Mouse (Mus musculus) heart, embryonic 15.5 days (tissue): ENCODE data around the gene Acnat2. TPM values are rescaled to one million over a fixed set of nuclear protein-coding genes. Genes with fewer than 3 reads are reported as not detected.
"Not testable (repeated sequence)": the region's sequence is repeated elsewhere in the genome, so short reads cannot be mapped to it uniquely, and the experiment has no call there.

Experiments
- ATAC-seq: fragments of 200-750 bp; cut with Nextera tagmentation; replicated peaks from 2 replicates; pipeline ENCODE4 v1.8.0; 2017; ENCODE audit warnings: low read depth, moderate TSS enrichment; ENCODE audit not compliant: insufficient number of reproducible peaks, insufficient read depth, low FRiP score
- H3K27ac ChIP-seq: fragments of 300-500 bp; sonication (generic); 2 replicates; pipeline ENCODE4 v1.5.1; 2015; ENCODE audit warnings: mild to moderate bottlenecking, inconsistent platforms
- H3K27me3 ChIP-seq: fragments of 300-500 bp; sonication (generic); 2 replicates; pipeline ENCODE4 v1.6.1; 2015; ENCODE audit warnings: inconsistent platforms
- H3K36me3 ChIP-seq: fragments of 300-500 bp; sonication (generic); 2 replicates; pipeline ENCODE4 v1.6.1; 2015; ENCODE audit warnings: mild to moderate bottlenecking, inconsistent platforms
- H3K4me1 ChIP-seq: fragments of 300-500 bp; sonication (generic); replicated peaks from 2 replicates; pipeline ENCODE4 v1.6.1; 2015; ENCODE audit warnings: inconsistent platforms
- H3K4me2 ChIP-seq: fragments of 300-500 bp; sonication (generic); 2 replicates; pipeline ENCODE4 v1.6.1; 2015; ENCODE audit warnings: inconsistent platforms, mild to moderate bottlenecking, moderate library complexity
- H3K4me3 ChIP-seq: fragments of 300-500 bp; sonication (generic); 2 replicates; pipeline ENCODE4 v1.5.1; 2015; ENCODE audit warnings: mild to moderate bottlenecking, inconsistent platforms
- H3K9ac ChIP-seq: fragments of 300-500 bp; sonication (generic); 2 replicates; pipeline ENCODE4 v1.6.1; 2015; ENCODE audit warnings: mild to moderate bottlenecking, inconsistent platforms
- H3K9me3 ChIP-seq: fragments of 300-500 bp; sonication (generic); replicated peaks from 2 replicates; pipeline ENCODE4 v1.6.1; 2016; ENCODE audit warnings: inconsistent platforms
- WGBS: fragments of 180-500 bp; shearing (Covaris S2); methylation state at CpG from one replicate; pipeline ENCODE4 v1.1.7; 2015; ENCODE audit warnings: mixed read lengths; 5-methylcytosine and 5-hydroxymethylcytosine counted together
- polyA plus RNA-seq: library from polyadenylated mRNA; unstranded; fragments of >200 nt; fragmentation: Nextera tagmentation; extraction: Ambion mirVana; gene quantifications from 2 replicates; pipeline ENCODE4 v1.2.1, GENCODE M21; 2015

Gene Acnat2
- polyA plus RNA-seq, 1 experiment from 2014 or later: not detected

GRCm38 (mm10) chr4:49348677-49349076 lies 59.3 kb downstream of the Acnat2 start:
- WGBS: 71% methylated on average over 2 of the region's 2 CpGs
- Histone ChIP-seq H3K27ac (no peak overlapping the region), H3K4me3 (no peak overlapping the region), H3K4me2 (no peak overlapping the region), H3K4me1 (no peaks in the 10 kb centered on the region), H3K9ac (no peak overlapping the region), H3K9me3 (no peaks in the 10 kb centered on the region), H3K27me3 (no peaks in the 10 kb centered on the region), H3K36me3 (no peaks in the 10 kb centered on the region)
- ATAC-seq: no peak

GRCm38 (mm10) chr4:49348001-49348400 lies 60.0 kb downstream of the Acnat2 start:
- H3K4me3 ChIP-seq, H3K27me3 ChIP-seq, H3K4me1 ChIP-seq, H3K9ac ChIP-seq, H3K9me3 ChIP-seq, H3K4me2 ChIP-seq, ATAC-seq, H3K27ac ChIP-seq, H3K36me3 ChIP-seq: not testable (repeated sequence)
- WGBS: 65% methylated on average over 1 of the region's 1 CpGs

GRCm38 (mm10) chr4:49340091-49340490 lies 67.9 kb downstream of the Acnat2 start:
- H3K9me3 ChIP-seq, H3K4me1 ChIP-seq, H3K4me2 ChIP-seq, H3K4me3 ChIP-seq, H3K36me3 ChIP-seq, H3K27ac ChIP-seq, H3K27me3 ChIP-seq, H3K9ac ChIP-seq, ATAC-seq: not testable (repeated sequence)
- 42% methylated on average over 3 of the region's 3 CpGs for WGBS

- not testable (repeated sequence) for ATAC-seq
- WGBS: 78% methylated on average over 3 of the region's 4 CpGs
Observed at GRCm38 (mm10) chr4:49337949-49338348, 70.0 kb downstream of the Acnat2 start.

More at GRCm38 (mm10) chr4:49337949-49338348, 70.0 kb downstream of the Acnat2 start:
- not testable (repeated sequence) for H3K4me3 ChIP-seq, H3K27me3 ChIP-seq, H3K4me2 ChIP-seq, H3K9ac ChIP-seq, H3K36me3 ChIP-seq, H3K27ac ChIP-seq, H3K4me1 ChIP-seq, H3K9me3 ChIP-seq

Other genes with a start within 250 kb of the Acnat2 start
- gene Acnat1, start 65.8 kb upstream of the Acnat2 start, polyA plus RNA-seq: not detected in 2 replicates
- gene Baat, start 98.4 kb upstream of the Acnat2 start, polyA plus RNA-seq: not detected in 2 replicates
- 52.9 and 61.3 TPM in 2 replicates for gene Mrpl50, start 112.9 kb upstream of the Acnat2 start, polyA plus RNA-seq
- 5.6 and 7.2 TPM in 2 replicates for gene Zfp189, start 113.0 kb upstream of the Acnat2 start, polyA plus RNA-seq
- gene Aldob, start 141.4 kb upstream of the Acnat2 start, polyA plus RNA-seq: 0.40 and 2.2 TPM in 2 replicates
- gene Tmem246, start 189.7 kb upstream of the Acnat2 start, polyA plus RNA-seq: 50.0 and 52.3 TPM in 2 replicates
- 23.2 TPM in 2 replicates for gene Rnf20, start 223.9 kb upstream of the Acnat2 start, polyA plus RNA-seq